Mouse (Mus musculus): ENCODE measurements around the gene Wfdc6a.

Wfdc6a gene

GRCm38 (mm10) chr2:164549963-164550894, 35.0 kb downstream of the Wfdc6a start:
- no peak for DNase-seq (ENCODE audit: low spot score)

GRCm38 (mm10) chr2:164549338-164549737, 35.9 kb downstream of the Wfdc6a start:
- no peak for DNase-seq (ENCODE audit: low spot score)

DNA sequence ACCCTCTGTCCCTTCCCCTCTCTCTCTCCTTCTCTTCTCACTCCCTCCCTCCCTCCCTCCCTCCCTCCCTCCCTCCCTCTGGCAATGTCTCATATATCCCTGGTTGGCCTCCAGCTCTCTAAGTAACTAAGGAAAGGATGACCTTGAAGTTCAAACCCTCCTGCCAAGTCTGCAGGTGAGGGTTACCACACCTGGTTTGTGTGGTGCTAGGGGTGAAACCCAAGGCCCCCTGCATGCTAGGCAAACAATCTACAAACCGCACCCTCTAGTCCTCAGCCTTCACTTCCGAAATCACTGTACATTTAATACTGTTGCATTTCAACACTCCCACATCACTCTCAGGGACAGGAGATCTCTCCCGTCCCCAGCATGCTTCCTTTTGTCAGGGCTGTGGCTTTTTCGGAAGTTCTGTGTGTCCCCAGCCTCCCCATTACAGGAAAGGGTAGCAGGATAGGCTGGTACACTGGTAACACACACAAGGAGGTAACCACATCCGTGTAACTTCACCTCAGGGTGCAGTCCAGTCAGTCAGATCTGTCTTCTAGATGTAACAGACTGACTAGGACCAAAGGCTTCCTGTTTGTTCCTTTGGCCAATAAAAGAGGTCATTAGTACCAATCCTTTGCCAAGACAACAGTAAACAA, 40.7 kb downstream of the Wfdc6a start:
- no peak for DNase-seq (ENCODE audit: low spot score)

DNA sequence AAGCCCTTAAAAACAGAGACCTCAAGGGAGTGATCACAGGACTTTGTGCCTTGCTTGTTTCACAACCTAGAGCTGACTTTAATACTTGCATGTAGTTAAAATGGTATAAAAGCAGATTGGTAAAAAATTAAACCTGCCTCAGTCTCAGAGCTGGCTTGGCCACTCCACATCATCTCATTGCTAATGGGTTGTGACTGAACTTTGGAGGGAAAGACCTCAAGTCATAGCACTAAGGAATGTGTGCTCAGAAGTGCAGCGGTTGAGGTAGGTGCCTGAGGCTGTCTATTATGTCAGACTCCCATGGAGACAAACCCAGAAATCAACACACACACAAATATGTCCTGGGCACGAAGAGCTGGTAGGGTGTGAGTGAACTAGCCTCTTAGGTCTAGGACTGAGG, 41.5 kb downstream of the Wfdc6a start:
- no peak for DNase-seq (ENCODE audit: low spot score)

GRCm38 (mm10) chr2:164542598-164542997, 42.6 kb downstream of the Wfdc6a start:
- no peak for DNase-seq (ENCODE audit: low spot score)

- no peak for DNase-seq (ENCODE audit: low spot score)
Measured at GRCm38 (mm10) chr2:164542132-164542531, 43.1 kb downstream of the Wfdc6a start.

- DNase-seq (ENCODE audit: low spot score), result no peak
Measured at GRCm38 (mm10) chr2:164540652-164541427, 44.4 kb downstream of the Wfdc6a start.

DNA sequence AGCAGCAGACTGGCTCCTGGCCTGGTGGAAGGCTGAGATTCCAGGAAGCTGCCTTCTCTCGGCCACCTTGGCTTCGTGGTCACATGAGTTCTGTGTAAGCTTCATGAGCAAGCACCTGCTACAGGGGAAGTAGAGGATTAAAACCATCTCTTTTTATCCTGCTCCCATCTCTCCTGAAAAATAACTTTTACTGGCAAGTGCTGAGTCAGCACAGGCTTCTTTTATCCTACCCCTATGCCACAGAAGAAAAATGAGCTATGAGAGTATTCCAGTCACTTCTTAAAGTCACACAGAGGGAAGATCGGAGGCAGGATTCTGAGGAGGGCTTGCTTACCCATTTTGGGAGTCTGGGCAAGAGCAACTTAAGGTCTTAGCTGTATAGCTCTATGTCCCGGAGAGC, 48.2 kb downstream of the Wfdc6a start:
- no peak for DNase-seq (ENCODE audit: low spot score)

DNA sequence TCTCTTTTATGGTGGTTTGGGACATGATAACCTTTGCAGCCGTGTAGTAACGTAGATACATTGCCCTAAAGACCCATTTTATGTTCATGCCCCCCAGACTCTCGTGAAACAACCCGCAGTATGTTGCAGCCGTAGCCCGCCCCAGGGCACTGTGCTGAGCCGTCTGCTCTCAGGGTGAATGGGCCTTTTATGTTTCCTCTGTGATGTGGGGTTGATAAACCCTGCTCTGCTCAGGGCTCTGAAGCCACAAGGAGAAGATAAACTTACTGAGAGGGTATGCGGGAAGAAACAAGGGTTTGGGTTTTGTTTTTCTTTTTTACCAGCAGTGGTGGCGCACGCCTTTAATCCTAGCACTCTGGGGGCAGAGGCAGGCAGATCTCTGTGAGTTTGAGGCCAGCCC, 50.9 kb downstream of the Wfdc6a start:
- DNase-seq (ENCODE audit: low spot score), result no peak

- peak; percentile 75 for DNase-seq (ENCODE audit: low spot score)
Measured at GRCm38 (mm10) chr2:164531169-164531568, 54.1 kb downstream of the Wfdc6a start.
